Mouse (Mus musculus): Measurements from ENCODE around the gene Sp6. TPM values are rescaled to one million over a fixed set of nuclear protein-coding genes. Genes with fewer than 3 reads are reported as not detected.
A peak's percentile ranks its signal among the peaks of the same experiment; 100 is the strongest.

The Sp6 gene
- total and polyA plus RNA-seq, 3 experiments: 10.1 to 65.5 (median 18.4) TPM

- TF ChIP-seq JUND (conservative IDR thresholded peaks at IDR 0.05; ENCODE audit: low read depth, low read length) (peak; percentile 47), MAX (IDR thresholded peaks at IDR 0.05; ENCODE audit: low read length) (0 out of 2 replicates have a peak, but pooled peaks have one; percentile 40), RCOR1 (conservative IDR thresholded peaks at IDR 0.05; ENCODE audit: low read depth, low read length) (0 out of 2 replicates have a peak, but pooled peaks have one; percentile 49), MEF2A (IDR thresholded peaks at IDR 0.05; ENCODE audit: borderline replicate concordance, low read depth, low read length) (no peak), KAT2A (IDR thresholded peaks at IDR 0.05; ENCODE audit: insufficient replicate concordance, low read length) (no peak), TCF12 (IDR thresholded peaks at IDR 0.05; ENCODE audit: low read depth, low read length) (peak; percentile 74), POLR2AphosphoS2 (IDR thresholded peaks at IDR 0.05; ENCODE audit: low read depth, low read length) (peak; percentile 74; the same call in 1 of the 2 replicates), CHD2 (IDR thresholded peaks at IDR 0.05; ENCODE audit: low read length) (peak; percentile 58), USF2 (conservative IDR thresholded peaks at IDR 0.05; ENCODE audit: low read depth, low read length) (no peak), BHLHE40 (IDR thresholded peaks at IDR 0.05; ENCODE audit: low read depth, low read length) (peak; percentile 50; the same call in 1 of the 2 replicates), NRF1 (IDR thresholded peaks at IDR 0.05; ENCODE audit: low read depth, low read length) (no peak), E2F4 (IDR thresholded peaks at IDR 0.05; ENCODE audit: insufficient replicate concordance, low read depth, low read length) (no peak), MAFK (IDR thresholded peaks at IDR 0.05; ENCODE audit: insufficient replicate concordance, low read length) (no peak), MYC (IDR thresholded peaks at IDR 0.05; ENCODE audit: low read depth, low read length) (no peak; the same call in 1 of the 2 replicates), ZC3H11A (IDR thresholded peaks at IDR 0.05; ENCODE audit: low read depth, low read length) (no peak), ELF1 (IDR thresholded peaks at IDR 0.05; ENCODE audit: low read depth, low read length) (peak; percentile 51; the same call in 1 of the 2 replicates)
These were observed 46.2 kb upstream of the Sp6 start (continued) for GRCm38 (mm10) chr11:96966914-96967543.

- Histone ChIP-seq H3K36me3 (replicated peaks in 1 of 2; ENCODE audit: control insufficient read depth in 1 of 2, insufficient read depth in 1 of 2, low read length in 1 of 2) (peaks cover 12 to 42% of the 10 kb centered on the region in 2 experiments), H3K9ac (ENCODE audit: insufficient read depth, low read depth) (peak overlapping the region; percentile 58), H3K27ac (ENCODE audit: insufficient read depth, low read depth) (peak overlapping the region; percentile 77), H3K4me1 (ENCODE audit: control insufficient read depth in 1 of 2, insufficient read depth in 2 of 2) (peaks cover 13 to 63% of the 10 kb centered on the region in 2 experiments), H3K27me3 (replicated peaks) (no peaks in the 10 kb centered on the region), H3K4me2 (ENCODE audit: insufficient read depth, low read depth, poor library complexity, severe bottlenecking) (peak overlapping the region; percentile 93), H3K9me3 (replicated peaks; ENCODE audit: low read length) (no peaks in the 10 kb centered on the region), H3K4me3 (replicated peaks in 1 of 3; ENCODE audit: low read depth in 2 of 3, low read length in 2 of 3, poor library complexity in 1 of 3) (peak overlapping the region; percentile 45 to 53 (median 51)), H3K79me2 (replicated peaks; ENCODE audit: control insufficient read depth, extremely low read depth, insufficient read depth, poor library complexity, severe bottlenecking) (peaks cover 26% of the 10 kb centered on the region)
- dilution Hi-C loops (cut with MboI; ENCODE audit: extremely low pct_ligation_motif_present, extremely low pct_unique_long_range_greater_than_20kb, low sequenced_read_pairs) (no loop called here), in situ Hi-C loops (cut with MboI; ENCODE audit: low pct_ligation_motif_present, low pct_unique_long_range_greater_than_20kb, low sequenced_read_pairs) (no loop called here)
- DNase-seq (ENCODE audit: extremely low read depth): peak; percentile 65
- TF ChIP-seq TCF12 (IDR thresholded peaks at IDR 0.05; ENCODE audit: low read depth, low read length) (no peak; the same call in 1 of the 2 replicates), SMC3 (IDR thresholded peaks at IDR 0.05; ENCODE audit: low read depth, low read length) (no peak), EP300 (IDR thresholded peaks at IDR 0.05; ENCODE audit: low read length) (no peak; the same call in 1 of the 2 replicates), ZKSCAN1 (IDR thresholded peaks at IDR 0.05; ENCODE audit: borderline replicate concordance, low read depth, low read length) (no peak), CTCF (conservative IDR thresholded peaks at IDR 0.05 in 1 of 2, IDR thresholded peaks at IDR 0.05 in 1 of 2; ENCODE audit: low read depth in 2 of 2, low read length in 2 of 2) (no peak), POLR2AphosphoS2 (IDR thresholded peaks at IDR 0.05; ENCODE audit: low read depth, low read length) (no peak; the same call in 1 of the 2 replicates), NRF1 (IDR thresholded peaks at IDR 0.05; ENCODE audit: low read depth, low read length) (0 out of 2 replicates have a peak, but pooled peaks have one; percentile 10), MYC (IDR thresholded peaks at IDR 0.05; ENCODE audit: low read depth, low read length) (peak; percentile 45; the same call in 1 of the 2 replicates), MEF2A (IDR thresholded peaks at IDR 0.05; ENCODE audit: borderline replicate concordance, low read depth, low read length) (0 out of 2 replicates have a peak, but pooled peaks have one; percentile 42), ZMIZ1 (IDR thresholded peaks at IDR 0.05; ENCODE audit: low read depth, low read length) (0 out of 2 replicates have a peak, but pooled peaks have one; percentile 55), RAD21 (IDR thresholded peaks at IDR 0.05; ENCODE audit: low read depth, low read length) (no peak), JUND (conservative IDR thresholded peaks at IDR 0.05; ENCODE audit: low read depth, low read length) (no peak), MAX (IDR thresholded peaks at IDR 0.05; ENCODE audit: low read length) (peak; percentile 50; the same call in 1 of the 2 replicates), UBTF (IDR thresholded peaks at IDR 0.05; ENCODE audit: low read depth, low read length) (no peak), POLR2A (IDR thresholded peaks at IDR 0.05; ENCODE audit: low read depth, low read length) (no peak), MAFK (IDR thresholded peaks at IDR 0.05; ENCODE audit: insufficient replicate concordance, low read length) (no peak), ZC3H11A (IDR thresholded peaks at IDR 0.05; ENCODE audit: low read depth, low read length) (no peak), USF1 (IDR thresholded peaks at IDR 0.05; ENCODE audit: low read depth, low read length) (no peak), HCFC1 (IDR thresholded peaks at IDR 0.05; ENCODE audit: low read depth, low read length) (no peak; the same call in 1 of the 2 replicates), MXI1 (IDR thresholded peaks at IDR 0.05; ENCODE audit: low read depth, low read length) (peak; percentile 48; the same call in 1 of the 2 replicates), IRF4 (IDR thresholded peaks at IDR 0.05; ENCODE audit: low read depth, low read length) (no peak), MAZ (IDR thresholded peaks at IDR 0.05; ENCODE audit: low read depth, low read length) (no peak), KAT2A (IDR thresholded peaks at IDR 0.05; ENCODE audit: insufficient replicate concordance, low read length) (no peak), CHD2 (IDR thresholded peaks at IDR 0.05; ENCODE audit: low read length) (no peak; the same call in 1 of the 2 replicates), ETS1 (conservative IDR thresholded peaks at IDR 0.05; ENCODE audit: low read depth, low read length) (no peak), GABPA (IDR thresholded peaks at IDR 0.05; ENCODE audit: insufficient replicate concordance, low read depth, low read length) (no peak), ELF1 (IDR thresholded peaks at IDR 0.05; ENCODE audit: low read depth, low read length) (no peak)
These were observed 45.5 kb upstream of the Sp6 start for GRCm38 (mm10) chr11:96967544-96968269.
